Mouse (Mus musculus) embryonic facial prominence, embryonic 13.5 days (tissue): ENCODE measurements around the gene Rpsa. TPM values are rescaled to one million over a fixed set of nuclear protein-coding genes. Genes with fewer than 3 reads are reported as not detected.

Source experiments
- ATAC-seq: fragments of 200-750 bp; cut with Nextera tagmentation; 2 replicates; pipeline ENCODE4 v1.8.0; 2017; ENCODE audit warnings: low read depth; ENCODE audit not compliant: insufficient number of reproducible peaks, insufficient read depth, low FRiP score, low TSS enrichment
- H3K27ac ChIP-seq: fragments of 300-500 bp; sonication (generic); 2 replicates; pipeline ENCODE4 v1.5.1; 2015; ENCODE audit warnings: moderate library complexity, mild to moderate bottlenecking, inconsistent platforms
- H3K27me3 ChIP-seq: fragments of 300-500 bp; sonication (generic); 2 replicates; pipeline ENCODE4 v1.6.1; 2015; ENCODE audit warnings: mild to moderate bottlenecking, inconsistent platforms
- H3K36me3 ChIP-seq: fragments of 300-500 bp; sonication (generic); 2 replicates; pipeline ENCODE4 v1.6.1; 2015; ENCODE audit warnings: mild to moderate bottlenecking, inconsistent platforms
- H3K4me1 ChIP-seq: fragments of 300-500 bp; sonication (generic); 2 replicates; pipeline ENCODE4 v1.6.1; 2015; ENCODE audit warnings: inconsistent platforms
- H3K4me2 ChIP-seq: fragments of 300-500 bp; sonication (generic); 2 replicates; pipeline ENCODE4 v1.6.1; 2015; ENCODE audit warnings: moderate library complexity, mild to moderate bottlenecking, inconsistent platforms
- H3K4me3 ChIP-seq: fragments of 300-500 bp; sonication (generic); 2 replicates; pipeline ENCODE4 v1.5.1; 2015; ENCODE audit warnings: mild to moderate bottlenecking, inconsistent platforms
- H3K9ac ChIP-seq: fragments of 300-500 bp; sonication (generic); 2 replicates; pipeline ENCODE4 v1.6.1; 2015; ENCODE audit warnings: mild to moderate bottlenecking, inconsistent platforms
- H3K9me3 ChIP-seq: fragments of 300-500 bp; sonication (generic); 2 replicates; pipeline ENCODE4 v1.6.1; 2016; ENCODE audit warnings: inconsistent platforms
- WGBS: fragments of 180-500 bp; shearing (Covaris S2); methylation state at CpG from one replicate; pipeline ENCODE4 v1.1.7; 2015; ENCODE audit warnings: mixed read lengths; 5-methylcytosine and 5-hydroxymethylcytosine counted together
- polyA plus RNA-seq: library from polyadenylated mRNA; unstranded; fragments of >200 nt; fragmentation: Nextera tagmentation; extraction: Ambion mirVana; gene quantifications from 2 replicates; pipeline ENCODE4 v1.2.1, GENCODE M21; 2015

Rpsa gene
- polyA plus RNA-seq, 1 experiment from 2014 or later, result 1,560 TPM

DNA sequence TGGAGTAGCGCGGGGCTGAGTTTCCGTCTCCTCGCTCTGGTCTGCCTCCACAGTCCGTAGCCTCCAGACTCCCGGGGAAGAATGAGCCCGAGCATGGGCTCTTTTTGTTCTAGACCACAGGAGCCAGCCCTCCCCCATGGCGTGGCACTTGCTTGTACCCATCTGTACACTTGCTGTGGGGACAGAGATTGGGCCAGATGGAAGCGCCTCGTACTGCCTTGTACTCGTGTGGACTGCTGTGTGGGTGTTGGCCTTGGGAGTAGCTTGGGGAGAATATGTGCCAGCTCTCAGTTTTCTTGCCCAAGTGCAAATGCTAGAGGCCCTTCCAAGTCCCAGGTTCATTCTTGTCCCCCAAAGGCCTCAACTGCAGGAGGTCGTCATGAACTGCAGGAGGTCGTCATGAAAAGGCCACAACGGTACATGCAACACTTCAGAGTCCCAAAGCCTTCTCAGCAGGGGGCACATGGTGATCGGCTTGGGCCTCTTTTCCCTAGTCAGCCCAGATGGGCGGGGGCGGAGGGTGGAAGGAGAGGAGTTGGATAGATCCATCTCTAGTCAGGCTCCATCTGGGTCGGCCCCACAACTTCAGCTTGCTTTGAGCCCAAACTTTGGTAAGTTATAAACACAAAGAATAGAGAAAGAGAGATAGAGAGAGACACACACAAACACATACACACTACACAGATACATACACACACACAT, 47.1 kb downstream of the Rpsa start:
- Histone ChIP-seq H3K4me2 (no peak overlapping the region), H3K36me3 (no peaks in the 10 kb centered on the region), H3K4me3 (no peak overlapping the region), H3K27ac (no peak overlapping the region), H3K9ac (no peak overlapping the region), H3K9me3 (no peaks in the 10 kb centered on the region), H3K4me1 (no peaks in the 10 kb centered on the region), H3K27me3 (no peaks in the 10 kb centered on the region; the same call in 1 of the 2 replicates)
- no peak for ATAC-seq
- whole genome bisulfite sequencing, result 84% methylated on average over 18 of the region's 18 CpGs

DNA sequence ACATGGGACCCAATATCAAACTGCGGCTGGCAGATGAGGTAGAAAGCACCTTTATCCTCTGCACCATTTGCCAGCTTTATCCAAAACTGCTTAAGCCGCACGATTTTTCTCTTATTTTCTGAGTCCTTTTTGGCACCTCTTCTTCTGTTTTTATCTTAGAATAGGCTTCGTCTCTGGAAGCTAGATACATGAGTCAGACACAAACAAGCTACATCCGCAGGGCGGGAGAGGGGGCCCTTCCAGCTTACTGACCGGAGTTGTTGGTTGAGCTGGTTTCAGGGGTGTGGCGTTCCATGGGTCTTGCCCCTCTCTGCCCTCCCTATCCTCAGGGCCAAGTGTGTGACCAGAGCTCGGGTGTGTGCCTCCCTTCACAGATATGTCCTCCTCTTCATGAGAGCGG, 51.3 kb downstream of the Rpsa start:
- no peak overlapping the region for H3K27ac ChIP-seq
- no peaks in the 10 kb centered on the region for H3K36me3 ChIP-seq
- no peak overlapping the region for H3K9ac ChIP-seq
- no peak overlapping the region for H3K4me3 ChIP-seq
- 80% methylated on average over 10 of the region's 10 CpGs for WGBS
- ATAC-seq, result no peak
- no peaks in the 10 kb centered on the region for H3K27me3 ChIP-seq
- no peaks in the 10 kb centered on the region for H3K4me1 ChIP-seq
- H3K4me2 ChIP-seq, result no peak overlapping the region
- no peaks in the 10 kb centered on the region for H3K9me3 ChIP-seq

Other genes starting within 250 kb of the Rpsa start
- gene Wdr48, start 232.8 kb upstream of the Rpsa start, polyA plus RNA-seq, result 53.3 and 58.1 TPM in 2 replicates
- gene Gorasp1, start 190.1 kb upstream of the Rpsa start, polyA plus RNA-seq, result 28.0 and 31.9 TPM in 2 replicates
- gene Ttc21a, start 190.1 kb upstream of the Rpsa start, polyA plus RNA-seq, result 0.28 and 0.54 TPM in 2 replicates
- gene Csrnp1, start 143.0 kb upstream of the Rpsa start, polyA plus RNA-seq, result 3.3 and 4.5 TPM in 2 replicates
- gene Xirp1, start 104.1 kb upstream of the Rpsa start, polyA plus RNA-seq, result 0.14 and 0.22 TPM in 2 replicates
- gene Cx3cr1, start 57.8 kb upstream of the Rpsa start, polyA plus RNA-seq, result 8.9 and 9.6 TPM in 2 replicates
- gene Ccr8, start 35.6 kb upstream of the Rpsa start, polyA plus RNA-seq, result 0.52 and 0.98 TPM in 2 replicates
- gene Slc25a38, start 17.3 kb upstream of the Rpsa start, polyA plus RNA-seq, result 33.5 and 35.6 TPM in 2 replicates
- not detected in 2 replicates for gene Mobp, start 22.0 kb downstream of the Rpsa start, polyA plus RNA-seq
- gene Myrip, start 173.8 kb downstream of the Rpsa start, polyA plus RNA-seq, result 0.24 and 0.28 TPM in 2 replicates